ENCODE assay signal across 7 mouse cellular contexts in genomic region chr4:116017300-116017901, GRCm38 (mm10). TPM values are rescaled to one million over a fixed set of nuclear protein-coding genes. Genes with fewer than 3 reads are reported as not detected.
DNase-seq lines count a peak whose midpoint lies in the region; ATAC-seq lines count a peak whose summit lies in the region.

No protein-coding gene starts in this region.

- 0 out of 2 replicates have a peak, but pooled peaks cover 3% of the 10 kb centered on the region for H3K9me3 ChIP-seq in limb, embryonic 12.5 days
- H3K9me3 ChIP-seq in midbrain, embryonic 14.5 days (ENCODE audit: control insufficient read depth, low read length) = no peaks in the 10 kb centered on the region

- H3K4me2 ChIP-seq in limb, embryonic 12.5 days = peak overlapping the region; percentile 99
- peak overlapping the region; percentile 94 for H3K4me2 ChIP-seq in midbrain, embryonic 14.5 days (ENCODE audit: low read length)

- peak overlapping the region; percentile 61 for H3K4me3 ChIP-seq in limb, embryonic 12.5 days (replicated peaks)
- H3K4me3 ChIP-seq in midbrain, embryonic 14.5 days (replicated peaks; ENCODE audit: low read depth, low read length) = peak overlapping the region; percentile 65

- no peaks in the 10 kb centered on the region for H3K36me3 ChIP-seq in limb, embryonic 12.5 days
- no peaks in the 10 kb centered on the region for H3K36me3 ChIP-seq in midbrain, embryonic 14.5 days (ENCODE audit: control insufficient read depth, insufficient read depth, low read length)

- H3K4me1 ChIP-seq in limb, embryonic 12.5 days (replicated peaks) = peaks cover 23% of the 10 kb centered on the region
- H3K4me1 ChIP-seq in midbrain, embryonic 14.5 days (ENCODE audit: control insufficient read depth, insufficient read depth, low read length) = 0 out of 2 replicates have a peak, but pooled peaks cover 10% of the 10 kb centered on the region

- H3K27me3 ChIP-seq in limb, embryonic 12.5 days = peaks cover 81% of the 10 kb centered on the region
- peaks cover 32% of the 10 kb centered on the region; the same call in 1 of the 2 replicates for H3K27me3 ChIP-seq in midbrain, embryonic 14.5 days (ENCODE audit: control insufficient read depth, insufficient read depth, low read length)

- peak; percentile 78 for ATAC-seq in limb, embryonic 12.5 days (ENCODE audit: insufficient number of reproducible peaks, insufficient read depth, low FRiP score, low TSS enrichment, low read depth)
- peak; percentile 87 for ATAC-seq in midbrain, embryonic 14.5 days (ENCODE audit: low FRiP score, low TSS enrichment)

- WGBS in limb, embryonic 12.5 days = under 1% methylated on average over 60 of the region's 60 CpGs
- WGBS in midbrain, embryonic 14.5 days = under 1% methylated on average over 60 of the region's 60 CpGs

- H3K27ac ChIP-seq in limb, embryonic 12.5 days = no peak overlapping the region
- peak overlapping the region; percentile 76 for H3K27ac ChIP-seq in midbrain, embryonic 14.5 days (replicated peaks; ENCODE audit: low read depth, low read length)

- DNase-seq in adrenal gland, adult 8-10 months = peak; percentile 71
- peak; percentile 57 for DNase-seq in embryo, embryonic 11.5 days (ENCODE audit: low read depth, low spot score)
- DNase-seq in heart, adult 11 months = peak; percentile 94
- peak; percentile 90 for DNase-seq in kidney, adult 11 months
- peak; percentile 87 for DNase-seq in midbrain, embryonic 14.5 days
- peak; percentile 46 to 67 for DNase-seq in spleen, adult 18-20 months

- peak overlapping the region; percentile 59 for H3K9ac ChIP-seq in limb, embryonic 12.5 days (replicated peaks)
- H3K9ac ChIP-seq in midbrain, embryonic 14.5 days (replicated peaks; ENCODE audit: low read length) = peak overlapping the region; percentile 81

RNA-seq across cellular contexts. Expression of gene Faah, which starts 0.3 kb away (rescaled TPM):
- total RNA-seq in adrenal gland, adult 8-10 months (2022) = 10 to 100 TPM in 1 of 4 experiments, 1 to 10 TPM in 3; 4.1 to 10.5 (median 6.0) TPM
- 0.81 and 1.1 TPM in 2 replicates for polyA plus RNA-seq in limb, embryonic 12.5 days (2016; fragmentation: Nextera tagmentation; extraction: Ambion mirVana)
- polyA plus RNA-seq in midbrain, embryonic 14.5 days (2014; fragmentation: Nextera tagmentation; extraction: Ambion mirVana) = 15.5 and 17.5 TPM in 2 replicates

RNA-seq across cellular contexts. Expression of gene Nsun4, which starts 36.3 kb away (rescaled TPM):
- total RNA-seq in adrenal gland, adult 8-10 months (2022) = 10 to 100 TPM; 30.5 to 41.1 (median 34.8) TPM
- polyA plus RNA-seq in limb, embryonic 12.5 days (2016; fragmentation: Nextera tagmentation; extraction: Ambion mirVana) = 18.4 and 21.1 TPM in 2 replicates
- 11.5 and 13.6 TPM in 2 replicates for polyA plus RNA-seq in midbrain, embryonic 14.5 days (2014; fragmentation: Nextera tagmentation; extraction: Ambion mirVana)

RNA-seq across cellular contexts. Expression of gene Uqcrh, which starts 57.5 kb away (rescaled TPM):
- 100 to 1,000 TPM; 390 to 507 (median 480) TPM for total RNA-seq in adrenal gland, adult 8-10 months (2022)
- 436 and 452 TPM in 2 replicates for polyA plus RNA-seq in limb, embryonic 12.5 days (2016; fragmentation: Nextera tagmentation; extraction: Ambion mirVana)
- 405 and 483 TPM in 2 replicates for polyA plus RNA-seq in midbrain, embryonic 14.5 days (2014; fragmentation: Nextera tagmentation; extraction: Ambion mirVana)

RNA-seq across cellular contexts. Expression of gene Lrrc41, which starts 57.7 kb away (rescaled TPM):
- total RNA-seq in adrenal gland, adult 8-10 months (2022) = 10 to 100 TPM; 58.2 to 84.0 (median 64.9) TPM
- 78.9 and 82.6 TPM in 2 replicates for polyA plus RNA-seq in limb, embryonic 12.5 days (2016; fragmentation: Nextera tagmentation; extraction: Ambion mirVana)
- polyA plus RNA-seq in midbrain, embryonic 14.5 days (2014; fragmentation: Nextera tagmentation; extraction: Ambion mirVana) = 72.6 and 75.2 TPM in 2 replicates
